Mouse (Mus musculus) heart, embryonic 12.5 days (tissue): ENCODE results near the gene 4430402I18Rik. TPM values are rescaled to one million over a fixed set of nuclear protein-coding genes. Genes with fewer than 3 reads are reported as not detected.

Source experiments
- ATAC-seq: fragments of 200-750 bp; cut with Nextera tagmentation; 2 replicates; pipeline ENCODE4 v1.8.0; 2017; ENCODE audit warnings: moderate TSS enrichment, moderate library complexity; ENCODE audit not compliant: insufficient number of reproducible peaks, low FRiP score
- H3K27ac ChIP-seq: fragments of 300-500 bp; sonication (generic); 2 replicates; pipeline ENCODE4 v1.5.1; 2016; ENCODE audit warnings: mild to moderate bottlenecking, moderate library complexity; ENCODE audit not compliant: poor library complexity, severe bottlenecking
- H3K27me3 ChIP-seq: fragments of 300-500 bp; sonication (generic); replicated peaks from 2 replicates; pipeline ENCODE4 v1.6.1; 2016; ENCODE audit warnings: mild to moderate bottlenecking, moderate library complexity
- H3K36me3 ChIP-seq: fragments of 300-500 bp; sonication (generic); 2 replicates; pipeline ENCODE4 v1.6.1; 2016; ENCODE audit warnings: mild to moderate bottlenecking, moderate library complexity
- H3K4me1 ChIP-seq: fragments of 300-500 bp; sonication (generic); replicated peaks from 2 replicates; pipeline ENCODE4 v1.6.1; 2016; ENCODE audit warnings: mild to moderate bottlenecking
- H3K4me2 ChIP-seq: fragments of 300-500 bp; sonication (generic); 2 replicates; pipeline ENCODE4 v1.6.1; 2016; ENCODE audit warnings: mild to moderate bottlenecking, moderate library complexity
- H3K4me3 ChIP-seq: fragments of 300-500 bp; sonication (generic); 2 replicates; pipeline ENCODE4 v1.5.1; 2016; ENCODE audit warnings: mild to moderate bottlenecking
- H3K9ac ChIP-seq: fragments of 300-500 bp; sonication (generic); 2 replicates; pipeline ENCODE4 v1.6.1; 2016; ENCODE audit warnings: mild to moderate bottlenecking, moderate library complexity
- H3K9me3 ChIP-seq: fragments of 300-500 bp; sonication (generic); replicated peaks from 2 replicates; pipeline ENCODE4 v1.6.1; 2016; ENCODE audit warnings: mild to moderate bottlenecking, moderate library complexity
- WGBS: fragments of 180-500 bp; shearing (Covaris S2); methylation state at CpG from one replicate; pipeline ENCODE4 v1.1.7; 2016; 5-methylcytosine and 5-hydroxymethylcytosine counted together
- polyA plus RNA-seq: library from polyadenylated mRNA; unstranded; fragments of >200 nt; fragmentation: Nextera tagmentation; extraction: Ambion mirVana; gene quantifications from 2 replicates; pipeline ENCODE4 v1.2.1, GENCODE M21; 2016

Gene 4430402I18Rik
- polyA plus RNA-seq, 1 experiment from 2014 or later = 6.0 TPM

DNA sequence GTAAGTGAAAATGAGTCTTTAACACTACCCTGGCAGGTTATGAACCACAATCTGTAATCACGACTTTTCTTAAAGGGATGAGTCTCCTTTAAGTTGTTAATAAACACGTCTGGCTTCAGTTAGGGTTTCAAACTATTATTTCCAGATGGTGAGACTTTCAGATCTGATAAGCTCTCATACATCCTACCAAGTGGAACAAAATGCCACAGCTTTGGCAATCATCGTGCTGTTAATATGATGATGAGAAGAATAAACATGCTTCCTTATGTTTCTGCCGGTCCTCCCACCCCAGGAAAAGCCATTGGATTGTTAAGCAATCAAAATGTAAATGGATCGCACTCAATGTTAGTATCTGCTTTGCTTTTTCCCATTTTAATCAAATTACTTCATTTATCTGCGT, 102.6 kb downstream of the 4430402I18Rik start:
- no peaks in the 10 kb centered on the region for H3K27me3 ChIP-seq
- WGBS = 79% methylated on average over 6 of the region's 6 CpGs
- no peak for ATAC-seq
- H3K27ac ChIP-seq = no peak overlapping the region
- no peak overlapping the region for H3K9ac ChIP-seq
- no peak overlapping the region for H3K4me2 ChIP-seq
- H3K36me3 ChIP-seq = no peaks in the 10 kb centered on the region
- no peak overlapping the region for H3K4me3 ChIP-seq
- no peaks in the 10 kb centered on the region for H3K4me1 ChIP-seq
- H3K9me3 ChIP-seq = no peaks in the 10 kb centered on the region

DNA sequence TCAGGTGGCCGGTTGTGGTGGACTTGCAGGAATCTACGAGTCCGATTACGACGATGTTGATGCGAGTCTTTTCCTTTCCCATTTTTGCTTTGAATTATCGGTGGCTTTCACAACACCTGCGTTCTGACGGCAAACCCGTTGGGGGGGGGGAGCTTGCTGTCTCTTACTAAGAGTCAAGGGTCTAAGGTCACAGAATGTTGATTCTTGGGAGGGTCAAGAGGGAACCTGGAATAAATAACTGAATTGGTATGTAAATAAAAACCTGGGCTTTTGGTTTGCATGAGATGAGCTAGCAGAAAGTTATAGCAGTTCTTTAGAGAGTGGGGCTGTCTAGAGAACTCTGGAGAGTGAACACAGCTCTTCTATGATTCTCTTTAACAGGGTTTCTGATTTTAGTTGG, 104.0 kb downstream of the 4430402I18Rik start:
- Histone ChIP-seq H3K36me3 (no peaks in the 10 kb centered on the region), H3K27ac (no peak overlapping the region), H3K4me2 (no peak overlapping the region), H3K27me3 (no peaks in the 10 kb centered on the region), H3K4me1 (no peaks in the 10 kb centered on the region), H3K9ac (no peak overlapping the region), H3K4me3 (no peak overlapping the region), H3K9me3 (no peaks in the 10 kb centered on the region)
- 88% methylated on average over 10 of the region's 10 CpGs for WGBS
- no peak for ATAC-seq

DNA sequence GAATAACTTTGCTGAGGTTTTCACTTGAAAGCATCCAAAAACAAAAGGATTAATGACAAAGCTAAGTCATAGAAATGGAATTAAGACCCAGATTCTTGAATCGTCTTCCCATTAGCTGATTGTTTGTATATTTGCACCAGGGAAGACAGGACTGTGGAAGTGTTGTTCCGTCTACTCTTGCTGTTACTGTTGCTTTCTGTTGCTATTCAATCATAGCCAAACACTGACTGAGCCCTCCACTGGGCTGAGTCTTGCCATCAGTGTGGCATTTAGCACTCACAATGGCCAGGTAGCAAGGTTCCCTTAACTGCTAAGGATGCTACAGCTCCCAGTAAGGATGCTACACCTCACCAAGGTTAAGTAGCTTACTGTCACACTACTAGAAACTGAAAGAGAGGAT, 107.4 kb downstream of the 4430402I18Rik start:
- ATAC-seq = no peak
- H3K4me1 ChIP-seq = no peaks in the 10 kb centered on the region
- 81% methylated on average over 2 of the region's 2 CpGs for WGBS
- no peaks in the 10 kb centered on the region for H3K9me3 ChIP-seq
- no peaks in the 10 kb centered on the region for H3K27me3 ChIP-seq
- no peaks in the 10 kb centered on the region for H3K36me3 ChIP-seq
- no peak overlapping the region for H3K9ac ChIP-seq
- H3K4me2 ChIP-seq = no peak overlapping the region
- H3K4me3 ChIP-seq = no peak overlapping the region
- H3K27ac ChIP-seq = no peak overlapping the region

DNA sequence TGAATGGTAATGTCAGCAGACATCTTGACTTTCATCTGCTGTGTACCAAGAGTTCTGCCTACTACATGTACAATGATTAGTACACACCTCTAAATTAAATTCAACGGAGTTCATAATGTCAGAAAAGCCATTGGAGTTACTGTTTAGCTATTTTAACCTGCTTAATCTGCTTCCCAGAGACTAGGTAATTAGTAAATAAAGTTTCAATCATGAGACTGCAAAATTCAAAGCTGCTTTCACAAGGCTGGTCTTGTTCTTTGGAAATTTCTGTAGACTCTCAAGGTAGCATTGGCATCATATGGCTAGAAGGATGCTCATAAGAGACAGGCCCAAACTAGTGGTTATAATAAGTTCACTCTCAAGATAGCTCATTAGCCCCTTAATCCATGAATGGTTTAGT, 112.8 kb downstream of the 4430402I18Rik start:
- no peak for ATAC-seq
- 62% methylated on average over 1 of the region's 1 CpGs for WGBS
- Histone ChIP-seq H3K4me1 (no peaks in the 10 kb centered on the region), H3K27me3 (no peaks in the 10 kb centered on the region), H3K9me3 (no peaks in the 10 kb centered on the region), H3K4me3 (no peak overlapping the region), H3K36me3 (no peaks in the 10 kb centered on the region), H3K4me2 (no peak overlapping the region), H3K27ac (no peak overlapping the region), H3K9ac (no peak overlapping the region)

DNA sequence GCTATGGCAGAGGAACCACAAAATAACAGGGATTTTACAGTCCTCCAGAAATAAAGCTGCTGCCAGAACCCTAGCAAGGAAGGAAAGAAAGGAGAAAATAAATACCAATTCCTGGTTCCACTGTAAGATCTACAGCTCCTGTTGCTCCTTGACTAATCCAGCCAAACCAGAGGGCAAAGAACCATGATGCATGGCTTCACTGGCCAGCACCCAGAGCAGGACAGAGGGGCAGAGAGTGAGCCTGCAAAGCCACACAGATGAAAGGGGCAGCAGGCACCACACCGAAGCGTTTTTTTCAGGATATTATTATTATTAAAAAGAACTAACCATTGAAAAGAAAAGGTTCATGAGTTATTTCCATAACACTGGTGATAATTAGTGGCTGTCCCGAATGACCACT, 115.6 kb downstream of the 4430402I18Rik start:
- no peaks in the 10 kb centered on the region for H3K9me3 ChIP-seq
- H3K4me2 ChIP-seq = no peak overlapping the region
- WGBS = 80% methylated on average over 3 of the region's 3 CpGs
- no peaks in the 10 kb centered on the region for H3K36me3 ChIP-seq
- H3K27me3 ChIP-seq = no peaks in the 10 kb centered on the region
- H3K4me1 ChIP-seq = no peaks in the 10 kb centered on the region
- H3K4me3 ChIP-seq = no peak overlapping the region
- H3K9ac ChIP-seq = no peak overlapping the region
- ATAC-seq = no peak
- H3K27ac ChIP-seq = no peak overlapping the region

DNA sequence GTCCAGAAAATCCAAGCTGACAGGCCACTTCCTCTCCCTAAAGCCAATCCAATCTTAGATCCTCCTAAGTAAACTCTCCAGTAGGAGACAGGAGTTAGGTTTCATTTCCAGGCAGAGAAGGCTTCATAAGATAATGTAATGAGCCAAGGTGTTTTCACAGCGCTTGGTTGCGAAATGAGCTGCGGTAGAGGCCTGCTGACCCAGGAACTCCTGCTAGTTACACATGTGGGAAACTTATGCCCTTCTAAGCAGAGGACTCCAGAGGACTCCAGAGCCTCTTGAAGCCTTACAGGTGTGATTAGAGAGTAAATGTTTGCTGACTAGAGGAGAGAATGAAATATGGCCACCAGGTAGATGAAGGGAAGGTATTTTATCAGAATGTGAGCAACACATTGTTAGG, 117.1 kb downstream of the 4430402I18Rik start:
- Histone ChIP-seq H3K9ac (no peak overlapping the region), H3K4me3 (no peak overlapping the region), H3K9me3 (no peaks in the 10 kb centered on the region), H3K36me3 (no peaks in the 10 kb centered on the region), H3K27me3 (no peaks in the 10 kb centered on the region), H3K4me2 (no peak overlapping the region), H3K27ac (no peak overlapping the region), H3K4me1 (no peaks in the 10 kb centered on the region)
- WGBS = 83% methylated on average over 3 of the region's 3 CpGs
- no peak for ATAC-seq

DNA sequence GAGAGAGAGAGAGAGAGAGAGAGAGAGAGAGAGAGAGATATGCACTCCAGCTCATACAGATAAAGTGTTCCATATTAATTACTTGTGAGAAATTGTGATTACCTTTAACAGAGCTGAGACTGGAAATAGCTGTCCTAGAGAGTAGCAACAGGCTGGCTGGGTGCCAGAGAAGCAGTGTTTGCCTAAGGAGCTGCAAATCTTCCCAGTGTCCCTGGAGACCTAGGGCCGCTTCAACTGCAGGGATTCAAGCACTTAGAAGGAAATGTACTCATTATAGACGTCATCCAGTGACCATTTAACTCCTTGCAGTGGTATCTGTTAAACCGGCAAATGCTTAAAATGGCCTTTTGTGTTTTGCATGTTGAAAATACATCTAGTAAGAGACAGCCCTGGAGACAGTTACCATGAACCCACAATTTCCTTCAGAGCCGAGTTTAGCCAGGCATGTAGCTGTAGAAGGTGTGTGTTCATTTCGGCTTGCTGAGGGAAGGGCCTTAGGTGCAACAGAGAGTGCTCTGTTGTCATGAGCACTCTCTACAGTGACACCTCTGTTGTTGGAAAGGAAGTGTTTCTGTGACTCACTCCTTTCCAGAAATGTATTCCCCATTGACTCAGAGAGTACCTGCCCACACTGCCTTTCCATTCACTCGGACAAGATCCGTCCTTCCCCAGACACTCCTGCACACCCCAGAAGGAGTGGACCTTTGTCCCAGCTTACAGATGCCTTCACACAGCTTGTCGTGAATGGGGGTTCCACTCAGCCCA, 122.5 kb downstream of the 4430402I18Rik start:
- no peak for ATAC-seq
- 49% methylated on average over 8 of the region's 8 CpGs for WGBS
- no peak overlapping the region for H3K4me3 ChIP-seq
- peaks cover 8% of the 10 kb centered on the region for H3K4me1 ChIP-seq
- H3K27ac ChIP-seq = no peak overlapping the region
- H3K4me2 ChIP-seq = no peak overlapping the region
- no peak overlapping the region for H3K9ac ChIP-seq
- H3K36me3 ChIP-seq = no peaks in the 10 kb centered on the region
- H3K27me3 ChIP-seq = no peaks in the 10 kb centered on the region; the same call in 1 of the 2 replicates
- H3K9me3 ChIP-seq = no peaks in the 10 kb centered on the region

Other genes with a start within 250 kb of the 4430402I18Rik start
- gene Slc1a1, start 132.8 kb downstream of the 4430402I18Rik start, polyA plus RNA-seq = 1.7 and 2.1 TPM in 2 replicates
- 8.9 and 9.3 TPM in 2 replicates for gene Plpp6, start 3.8 kb downstream of the 4430402I18Rik start, polyA plus RNA-seq
- 37.7 and 41.5 TPM in 2 replicates for gene Cdc37l1, start 22.6 kb upstream of the 4430402I18Rik start, polyA plus RNA-seq
- gene Ak3, start 80.2 kb upstream of the 4430402I18Rik start, polyA plus RNA-seq = 79.7 and 80.8 TPM in 2 replicates
- gene Rcl1, start 133.6 kb upstream of the 4430402I18Rik start, polyA plus RNA-seq = 21.7 and 22.6 TPM in 2 replicates